Mouse (Mus musculus) myocyte (in vitro differentiated cells): ENCODE measurements around the gene Sap30l. TPM values are rescaled to one million over a fixed set of nuclear protein-coding genes. Genes with fewer than 3 reads are reported as not detected.
"Not testable (repeated sequence)": the region's sequence is repeated elsewhere in the genome, so short reads cannot be mapped to it uniquely, and the experiment has no call there.

Source experiments
- H3K27me3 ChIP-seq: one replicate; pipeline ENCODE4 v1.6.1; 2011; ENCODE audit not compliant: control insufficient read depth, insufficient read depth, insufficient read length
- H3K36me3 ChIP-seq: one replicate; pipeline ENCODE4 v1.6.1; 2011; ENCODE audit not compliant: control insufficient read depth, insufficient read depth
- H3K4me2 ChIP-seq: one replicate; pipeline ENCODE4 v1.6.1; 2011; ENCODE audit warnings: low read depth, control low read depth
- H3K4me3 ChIP-seq: one replicate; pipeline ENCODE4 v1.5.1; 2011; ENCODE audit warnings: mild to moderate bottlenecking, control low read depth, moderate library complexity
- H3K79me2 ChIP-seq: one replicate; pipeline ENCODE4 v1.6.1; 2011; ENCODE audit not compliant: control insufficient read depth, insufficient read depth
- H3ac ChIP-seq: one replicate; pipeline ENCODE4 v1.6.1; 2011; ENCODE audit not compliant: control insufficient read depth, insufficient read length
- CEBPB ChIP-seq: IDR thresholded peaks from 2 replicates; pipeline ENCODE4 v1.6.1; 2011; ENCODE audit warnings: mild to moderate bottlenecking, moderate library complexity; ENCODE audit not compliant: poor library complexity, insufficient read depth, severe bottlenecking
- E2F4 ChIP-seq: IDR thresholded peaks from one replicate; pipeline ENCODE4 v1.6.1; 2011; ENCODE audit warnings: mild to moderate bottlenecking, control low read depth, moderate library complexity; ENCODE audit not compliant: insufficient read depth
- MAX ChIP-seq: IDR thresholded peaks from one replicate; pipeline ENCODE4 v1.6.1; 2011; ENCODE audit warnings: low read depth, mild to moderate bottlenecking, control low read depth
- MYOD1 ChIP-seq, 3 experiments: IDR thresholded peaks; one replicate each; pipeline ENCODE4 v1.6.1; 2011; ENCODE audit warnings: control low read depth in 2 of 3, low read depth in 2 of 3, mild to moderate bottlenecking in 2 of 3, moderate library complexity in 1 of 3; ENCODE audit not compliant: insufficient read length in 2 of 3, control insufficient read depth in 1 of 3
- MYOG ChIP-seq, 3 experiments: IDR thresholded peaks; one replicate each; pipeline ENCODE4 v1.6.1; 2011; ENCODE audit warnings: control low read depth in 2 of 3, low read depth in 2 of 3, mild to moderate bottlenecking in 2 of 3; ENCODE audit not compliant: insufficient read length in 2 of 3, control insufficient read depth in 1 of 3, insufficient read depth in 1 of 3
- POLR2A ChIP-seq: IDR thresholded peaks from one replicate; pipeline ENCODE4 v1.6.1; 2011; ENCODE audit warnings: low read depth, mild to moderate bottlenecking, control low read depth, moderate library complexity; ENCODE audit not compliant: insufficient read length
- POLR2AphosphoS2 ChIP-seq: IDR thresholded peaks from one replicate; pipeline ENCODE4 v1.6.1; 2011; ENCODE audit warnings: low read depth, control low read depth; ENCODE audit not compliant: insufficient read length
- REST ChIP-seq: IDR thresholded peaks from one replicate; pipeline ENCODE4 v1.6.1; 2011; ENCODE audit warnings: mild to moderate bottlenecking, control low read depth, moderate library complexity; ENCODE audit not compliant: insufficient read depth, insufficient read length
- SRF ChIP-seq: IDR thresholded peaks from one replicate; pipeline ENCODE4 v1.6.1; 2011; ENCODE audit warnings: low read depth; ENCODE audit not compliant: control insufficient read depth, insufficient read length
- TCF12 ChIP-seq: IDR thresholded peaks from one replicate; pipeline ENCODE4 v1.6.1; 2011; ENCODE audit warnings: mild to moderate bottlenecking, control low read depth; ENCODE audit not compliant: poor library complexity, insufficient read depth, severe bottlenecking
- TCF3 ChIP-seq: IDR thresholded peaks from one replicate; pipeline ENCODE4 v1.6.1; 2011; ENCODE audit warnings: low read depth, control low read depth; ENCODE audit not compliant: insufficient read length
- USF1 ChIP-seq: IDR thresholded peaks from one replicate; pipeline ENCODE4 v1.6.1; 2011; ENCODE audit warnings: low read depth, mild to moderate bottlenecking, control low read depth, moderate library complexity
- polyA plus RNA-seq: library from polyadenylated mRNA; unstranded; fragments of >200 nt; fragmentation: generic; extraction: Trizol; gene quantifications from one replicate; pipeline ENCODE4 v1.2.1, GENCODE M21; 2012; ENCODE audit warnings: missing spikeins

The Sap30l gene
- polyA plus RNA-seq, 1 experiment, result 25.7 TPM

DNA sequence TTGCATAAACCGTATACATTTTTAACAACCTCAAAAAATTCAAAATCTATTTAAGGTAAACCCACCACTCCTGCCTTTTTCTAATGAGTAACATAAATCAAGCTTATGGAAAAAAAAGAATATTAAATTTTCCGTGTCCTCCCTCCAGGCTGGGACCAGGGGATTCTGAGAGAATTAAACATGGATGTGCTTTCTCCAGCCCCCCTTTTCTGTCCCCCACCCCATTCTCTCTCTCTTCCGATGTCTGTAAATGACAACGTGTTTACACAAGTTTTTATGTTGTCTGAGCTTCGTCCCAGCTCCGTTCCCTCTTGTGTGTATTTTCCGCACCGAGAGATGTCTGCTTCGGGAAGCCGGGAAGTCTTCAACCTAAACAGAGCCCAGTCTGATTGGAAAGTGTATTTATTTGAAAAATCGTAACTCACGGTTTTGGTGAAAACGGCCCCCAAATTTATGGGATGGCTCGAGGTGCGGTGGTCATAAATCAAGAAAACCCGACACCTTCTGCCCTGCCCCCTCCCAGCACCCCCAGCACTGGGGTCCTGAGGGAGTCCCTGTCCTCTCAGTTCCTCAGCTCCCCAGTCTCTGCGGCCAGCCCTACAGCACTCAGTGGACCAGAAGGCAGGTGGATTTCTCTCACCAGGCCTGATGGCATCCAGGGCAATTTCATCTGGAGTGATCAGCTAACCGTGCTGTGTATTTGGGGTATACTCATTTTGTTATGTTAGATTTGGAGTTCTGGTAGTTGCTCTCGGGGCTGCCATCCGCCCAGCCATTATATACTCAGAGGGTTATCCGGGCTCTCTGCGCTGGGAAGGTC, 36.6 kb downstream of the Sap30l start:
- Histone ChIP-seq H3K36me3 (no peaks in the 10 kb centered on the region), H3K27me3 (peaks cover 45% of the 10 kb centered on the region), H3K4me3 (no peak overlapping the region), H3K4me2 (no peak overlapping the region), H3ac (no peak overlapping the region), H3K79me2 (no peaks in the 10 kb centered on the region)
- TF ChIP-seq POLR2AphosphoS2, result no peak
- TF ChIP-seq TCF12, result no peak
- no peak for TF ChIP-seq TCF3
- no peak for TF ChIP-seq USF1
- TF ChIP-seq MYOG (IDR thresholded peaks at IDR 0.05; ENCODE audit: control insufficient read depth in 1 of 3, insufficient read depth in 1 of 3, insufficient read length in 2 of 3, low read depth in 2 of 3), result no peak
- no peak for TF ChIP-seq MAX
- no peak for TF ChIP-seq REST

- H3K79me2 ChIP-seq, result no peaks in the 10 kb centered on the region
- TF ChIP-seq REST, result no peak
- TF ChIP-seq TCF3, result no peak
- TF ChIP-seq MYOG (IDR thresholded peaks at IDR 0.05; ENCODE audit: control insufficient read depth in 1 of 3, insufficient read depth in 1 of 3, insufficient read length in 2 of 3, low read depth in 2 of 3), result no peak
- TF ChIP-seq POLR2A, result no peak
- TF ChIP-seq E2F4, result no peak
- TF ChIP-seq TCF12, result no peak
- TF ChIP-seq USF1, result no peak
- TF ChIP-seq MAX, result no peak
- no peak for TF ChIP-seq POLR2AphosphoS2
- H3K27me3 ChIP-seq, result peaks cover 36% of the 10 kb centered on the region
- H3K4me2 ChIP-seq, result no peak overlapping the region
- H3K36me3 ChIP-seq, result no peaks in the 10 kb centered on the region
- no peak overlapping the region for H3K4me3 ChIP-seq
- H3ac ChIP-seq, result no peak overlapping the region
Measured at GRCm38 (mm10) chr11:57840986-57841385, 39.5 kb downstream of the Sap30l start.

GRCm38 (mm10) chr11:57841391-57841790, 40.0 kb downstream of the Sap30l start:
- H3K4me3 ChIP-seq, result no peak overlapping the region
- no peak for TF ChIP-seq MYOD1 (IDR thresholded peaks at IDR 0.05; ENCODE audit: control insufficient read depth in 1 of 3, insufficient read length in 2 of 3, low read depth in 2 of 3)
- TF ChIP-seq E2F4, result no peak
- TF ChIP-seq REST, result no peak
- TF ChIP-seq POLR2A, result no peak
- no peak for TF ChIP-seq CEBPB
- no peak for TF ChIP-seq MAX
- TF ChIP-seq USF1, result no peak
- no peak for TF ChIP-seq MYOG (IDR thresholded peaks at IDR 0.05; ENCODE audit: control insufficient read depth in 1 of 3, insufficient read depth in 1 of 3, insufficient read length in 2 of 3, low read depth in 2 of 3)
- no peak for TF ChIP-seq POLR2AphosphoS2
- no peak for TF ChIP-seq SRF
- no peak for TF ChIP-seq TCF3
- TF ChIP-seq TCF12, result no peak
- no peak overlapping the region for H3K4me2 ChIP-seq
- peaks cover 32% of the 10 kb centered on the region for H3K27me3 ChIP-seq
- H3K36me3 ChIP-seq, result no peaks in the 10 kb centered on the region
- H3ac ChIP-seq, result no peak overlapping the region
- no peaks in the 10 kb centered on the region for H3K79me2 ChIP-seq

- not testable (repeated sequence) for H3K4me3 ChIP-seq, H3K4me2 ChIP-seq, H3ac ChIP-seq, H3K79me2 ChIP-seq, H3K27me3 ChIP-seq, H3K36me3 ChIP-seq
Measured at GRCm38 (mm10) chr11:57846421-57847363, 45.3 kb downstream of the Sap30l start.

DNA sequence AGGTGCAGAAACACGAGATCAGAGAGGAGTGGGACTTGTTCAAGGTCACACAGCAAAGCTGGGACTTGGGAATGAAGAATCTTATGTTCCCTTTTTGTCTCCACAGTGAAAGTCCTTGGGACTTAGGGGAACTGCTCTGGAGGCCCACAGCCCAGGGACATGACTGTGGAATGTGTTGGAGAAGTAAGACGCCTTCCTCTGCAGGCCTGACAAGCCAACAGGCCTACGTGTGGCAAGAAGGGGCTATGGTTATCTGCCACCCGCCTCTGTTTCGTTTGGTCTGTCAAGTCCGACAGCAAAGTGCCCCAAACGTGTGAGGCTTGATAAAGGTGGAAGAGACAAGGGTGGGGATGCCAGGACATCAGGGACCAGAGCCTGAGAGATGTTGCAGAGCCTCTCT, 46.0 kb downstream of the Sap30l start:
- H3K4me3 ChIP-seq, result no peak overlapping the region
- TF ChIP-seq MYOD1 (IDR thresholded peaks at IDR 0.05; ENCODE audit: control insufficient read depth in 1 of 3, insufficient read length in 2 of 3, low read depth in 2 of 3) (no peak), SRF (no peak), USF1 (no peak), TCF12 (no peak), MAX (no peak)
- peaks cover 3% of the 10 kb centered on the region for H3K27me3 ChIP-seq
- no peak overlapping the region for H3K4me2 ChIP-seq
- H3ac ChIP-seq, result no peak overlapping the region
- H3K79me2 ChIP-seq, result no peaks in the 10 kb centered on the region
- no peaks in the 10 kb centered on the region for H3K36me3 ChIP-seq
